Mouse (Mus musculus) bone marrow macrophage, adult 2 months (primary cell): ENCODE measurements around the gene Spata31.

ENCODE experiments used
- CTCF ChIP-seq: IDR thresholded peaks from 2 replicates; pipeline ENCODE4 v1.5.1; 2012; ENCODE audit warnings: low read depth, mild to moderate bottlenecking, low read length, moderate library complexity
- POLR2A ChIP-seq: IDR thresholded peaks from 2 replicates; pipeline ENCODE4 v1.6.1; 2012; ENCODE audit warnings: mild to moderate bottlenecking, low read depth, low read length, borderline replicate concordance

GRCm38 (mm10) chr13:64917191-64917590, at the start of gene Spata31:
- TF ChIP-seq POLR2A (no peak), CTCF (no peak)
